Mouse (Mus musculus) CH12.LX (cell line): Measurements from ENCODE around the gene Defb22. TPM values are rescaled to one million over a fixed set of nuclear protein-coding genes. Genes with fewer than 3 reads are reported as not detected.

ENCODE experiments used
- DNase-seq: peaks from one replicate; pipeline ENCODE4 v3.0.0-alpha.2; 2013; ENCODE audit errors: extremely low read depth
- H3K27ac ChIP-seq: 2 replicates; pipeline ENCODE4 v1.5.1; 2012; ENCODE audit warnings: low read depth, mild to moderate bottlenecking, control low read depth, moderate library complexity; ENCODE audit not compliant: insufficient read depth
- H3K27me3 ChIP-seq: replicated peaks from 2 replicates; pipeline ENCODE3; 2012; ENCODE audit warnings: inconsistent platforms
- H3K36me3 ChIP-seq, 2 experiments: replicated peaks in 1 of 2; 2 replicates each; pipeline versions ENCODE3 to v1.6.1; 2012; ENCODE audit warnings: inconsistent platforms in 1 of 2, low read length in 1 of 2, mild to moderate bottlenecking in 1 of 2, mixed read lengths in 1 of 2, moderate library complexity in 1 of 2; ENCODE audit not compliant: control insufficient read depth in 1 of 2, insufficient read depth in 1 of 2
- H3K4me1 ChIP-seq, 2 experiments: 2 replicates each; pipeline ENCODE4 v1.6.1; 2012; ENCODE audit warnings: inconsistent platforms in 1 of 2, moderate library complexity in 1 of 2; ENCODE audit not compliant: insufficient read depth in 2 of 2, control insufficient read depth in 1 of 2
- H3K4me2 ChIP-seq: 2 replicates; pipeline ENCODE4 v1.6.1; 2012; ENCODE audit warnings: low read depth, mild to moderate bottlenecking, control low read depth; ENCODE audit not compliant: poor library complexity, insufficient read depth, severe bottlenecking
- H3K4me3 ChIP-seq, 3 experiments: fragments of 150-350 bp in 1 of 3; sonication (generic) in 1 of 3; replicated peaks in 1 of 3; 2 replicates each; pipeline versions ENCODE3 to v1.5.1; 2011 to 2012; ENCODE audit warnings: low read depth in 2 of 3, low read length in 2 of 3, mild to moderate bottlenecking in 2 of 3, moderate library complexity in 2 of 3, control low read depth in 1 of 3, improper control_type of control experiment in 1 of 3, inconsistent platforms in 1 of 3, mixed read lengths in 1 of 3; ENCODE audit not compliant: poor library complexity in 1 of 3
- H3K79me2 ChIP-seq: replicated peaks from 2 replicates; pipeline ENCODE4 v1.6.1; 2012; ENCODE audit warnings: mild to moderate bottlenecking, moderate library complexity; ENCODE audit not compliant: control insufficient read depth, poor library complexity, insufficient read depth, severe bottlenecking; ENCODE audit errors: extremely low read depth
- H3K9ac ChIP-seq: 2 replicates; pipeline ENCODE4 v1.6.1; 2012; ENCODE audit warnings: low read depth, mild to moderate bottlenecking, control low read depth, moderate library complexity; ENCODE audit not compliant: insufficient read depth
- H3K9me3 ChIP-seq: replicated peaks from 2 replicates; pipeline ENCODE3; 2012; ENCODE audit warnings: low read length, inconsistent platforms, mixed read lengths
- CTCF ChIP-seq, 2 experiments: IDR thresholded peaks in 1 of 2; conservative IDR thresholded peaks in 1 of 2; 2 replicates each; pipeline ENCODE4 v1.5.1; 2011 to 2012; ENCODE audit warnings: low read depth in 2 of 2, low read length in 2 of 2, improper control_type of control experiment in 1 of 2, inconsistent platforms in 1 of 2, mild to moderate bottlenecking in 1 of 2, moderate library complexity in 1 of 2
- GABPA ChIP-seq: IDR thresholded peaks from 2 replicates; pipeline ENCODE4 v1.6.1; 2012; ENCODE audit warnings: low read depth, low read length, improper control_type of control experiment, inconsistent platforms; ENCODE audit not compliant: insufficient replicate concordance
- HCFC1 ChIP-seq: IDR thresholded peaks from 2 replicates; pipeline ENCODE4 v1.6.1; 2012; ENCODE audit warnings: low read depth, mild to moderate bottlenecking, inconsistent platforms, low read length, improper control_type of control experiment
- MAX ChIP-seq: IDR thresholded peaks from 2 replicates; pipeline ENCODE4 v1.6.1; 2011; ENCODE audit warnings: low read length, improper control_type of control experiment
- NRF1 ChIP-seq: IDR thresholded peaks from 2 replicates; pipeline ENCODE4 v1.6.1; 2014; ENCODE audit warnings: low read depth, mild to moderate bottlenecking, inconsistent platforms, low read length, improper control_type of control experiment, moderate library complexity
- POLR2A ChIP-seq: IDR thresholded peaks from 2 replicates; pipeline ENCODE4 v1.6.1; 2011; ENCODE audit warnings: low read depth, mild to moderate bottlenecking, improper control_type of control experiment, low read length
- RAD21 ChIP-seq: IDR thresholded peaks from 2 replicates; pipeline ENCODE4 v1.6.1; 2011; ENCODE audit warnings: low read depth, mild to moderate bottlenecking, low read length, improper control_type of control experiment, moderate library complexity
- SMC3 ChIP-seq: IDR thresholded peaks from 2 replicates; pipeline ENCODE4 v1.6.1; 2011; ENCODE audit warnings: low read depth, low read length, improper control_type of control experiment
- USF2 ChIP-seq: conservative IDR thresholded peaks from 2 replicates; pipeline ENCODE4 v1.6.1; 2011; ENCODE audit warnings: low read depth, low read length, improper control_type of control experiment
- ZMIZ1 ChIP-seq: IDR thresholded peaks from 2 replicates; pipeline ENCODE4 v1.6.1; 2012; ENCODE audit warnings: low read depth, mild to moderate bottlenecking, inconsistent platforms, low read length, improper control_type of control experiment
- dilution Hi-C: fragments of 300-500 bp; cut with MboI; formaldehyde crosslinking; loops from 2 replicates; pipeline ENCODE4 v1.14.3; 2020; ENCODE audit warnings: low sequenced_read_pairs; ENCODE audit not compliant: extremely low pct_unique_long_range_greater_than_20kb, extremely low pct_ligation_motif_present
- in situ Hi-C: fragments of 300-500 bp; cut with MboI; formaldehyde crosslinking; loops from 3 replicates; pipeline ENCODE4 v1.14.3; 2019; ENCODE audit warnings: low sequenced_read_pairs, low pct_ligation_motif_present, low pct_unique_long_range_greater_than_20kb, mixed read lengths
- polyA plus RNA-seq: library from polyadenylated mRNA; unstranded; fragments of >175 nt; gene quantifications from 2 replicates; pipeline ENCODE4 v1.2.1, GENCODE M21; 2012; ENCODE audit warnings: low read depth; ENCODE audit not compliant: insufficient read length
- total RNA-seq, 2 experiments: library from RNA; depleted of rRNA; stranded (reverse); fragments of 300-350 nt in 1 of 2; fragments of >200 nt in 1 of 2; gene quantifications; 2 replicates each; pipeline ENCODE4 v1.2.3; 2012 to 2014

Defb22 gene
- total and polyA plus RNA-seq, 3 experiments, result not detected

DNA sequence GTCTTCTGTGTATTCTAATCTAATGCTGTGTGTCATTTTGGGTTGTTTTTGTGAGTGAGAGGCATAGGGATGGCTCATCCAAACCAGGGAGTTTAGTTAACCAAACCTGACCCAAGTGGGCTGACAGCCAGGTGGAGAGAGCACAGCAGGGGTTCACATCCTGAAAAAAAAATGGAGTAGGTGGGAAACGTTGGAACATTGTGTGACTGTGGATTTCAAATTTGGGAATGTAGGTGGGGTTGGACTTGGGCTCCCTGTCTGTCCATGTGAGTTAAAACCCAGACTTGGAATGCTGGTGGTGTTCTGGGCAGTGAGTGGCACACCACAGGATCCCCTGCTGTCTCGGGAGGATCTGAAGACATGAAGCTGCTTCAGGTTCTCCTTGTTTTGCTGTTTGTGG is 13.2 kb downstream of the Defb22 start, which contains the start of gene Defb20:
Defb20 (plus strand) TSS at position 301 of the 400 bp plus-strand sequence.
- Histone ChIP-seq H3K36me3 (no peaks in the 10 kb centered on the region), H3K4me2 (no peak within 1 kb of the TSS), H3K27me3 (peaks cover 5% of the 10 kb centered on the region), H3K4me1 (peaks cover 0 to 6% of the 10 kb centered on the region in 2 experiments; a peak in 2 of 4 replicates), H3K9me3 (no peaks in the 10 kb centered on the region), H3K27ac (no peak within 1 kb of the TSS), H3K4me3 (no peak within 1 kb of the TSS), H3K9ac (no peak within 1 kb of the TSS), H3K79me2 (no peaks in the 10 kb centered on the region)
- TF ChIP-seq NRF1 (no peak), ZMIZ1 (no peak), MAX (no peak)
- dilution Hi-C loops (no loop called here), in situ Hi-C loops (no loop called here)
- no peak for DNase-seq

DNA sequence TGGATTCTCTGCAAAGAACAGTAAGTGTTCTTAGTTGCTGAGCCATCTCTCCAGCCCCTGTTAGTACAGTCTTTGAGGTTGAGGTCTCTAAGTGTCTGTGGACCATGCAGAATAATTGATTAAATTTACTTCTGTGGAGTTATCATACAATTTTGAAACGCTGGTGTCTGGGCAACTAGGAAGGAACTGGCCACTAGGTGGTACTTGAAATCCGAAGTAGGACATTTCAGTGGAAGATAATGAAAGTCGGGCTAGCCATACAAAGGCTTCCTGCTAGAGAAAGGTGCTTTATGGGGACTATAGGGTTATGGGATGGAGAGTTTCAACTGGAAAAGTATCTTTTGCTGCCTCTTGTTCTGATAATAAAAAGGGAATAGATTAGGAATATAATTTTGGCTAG is 17.5 kb downstream of the Defb22 start:
- no peaks in the 10 kb centered on the region for H3K36me3 ChIP-seq
- in situ Hi-C loops, result loop anchor here (25.0 kb wide), 1 partner anchor 115 kb away; the partner anchor contains the start of genes Defb19 and Defb45
- H3K4me1 ChIP-seq, result peaks cover 6 to 7% of the 10 kb centered on the region in 2 experiments
- H3K4me3 ChIP-seq, result no peak overlapping the region
- H3K9ac ChIP-seq, result no peak overlapping the region
- no peaks in the 10 kb centered on the region for H3K9me3 ChIP-seq
- H3K79me2 ChIP-seq, result no peaks in the 10 kb centered on the region
- H3K4me2 ChIP-seq, result no peak overlapping the region
- H3K27ac ChIP-seq, result no peak overlapping the region
- no peak for DNase-seq
- dilution Hi-C loops, result no loop called here
- TF ChIP-seq CTCF (conservative IDR thresholded peaks at IDR 0.05 in 1 of 2, IDR thresholded peaks at IDR 0.05 in 1 of 2; ENCODE audit: low read depth in 2 of 2, low read length in 2 of 2) (peak in 1 of 2 experiments; percentile 61; a peak in 2 of 4 replicates), SMC3 (peak; percentile 21; the same call in 1 of the 2 replicates), RAD21 (peak; percentile 29), USF2 (no peak), HCFC1 (no peak)
- H3K27me3 ChIP-seq, result peaks cover 5% of the 10 kb centered on the region

DNA sequence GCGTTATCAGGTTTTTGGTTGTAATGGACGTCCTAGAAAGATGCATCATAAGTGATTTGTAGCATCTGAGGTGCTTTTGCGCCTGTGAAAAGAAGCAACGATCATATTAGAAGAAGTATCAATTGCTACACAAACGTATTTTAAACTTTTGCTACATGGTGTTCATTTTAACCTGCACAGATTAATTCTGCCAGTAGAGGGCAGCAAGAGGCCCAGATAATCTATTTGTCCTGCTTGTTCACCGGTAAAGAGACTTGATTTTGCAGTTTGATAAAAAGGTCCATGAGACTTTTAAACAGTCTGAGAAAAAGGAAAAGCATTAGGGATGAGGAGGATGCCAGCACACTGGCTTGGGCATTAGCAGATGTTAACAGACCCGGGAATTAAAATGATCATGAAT is 19.0 kb downstream of the Defb22 start:
- peak; percentile 73 for DNase-seq
- Histone ChIP-seq H3K4me3 (peak overlapping the region in 2 of 3 experiments; percentile 26 to 29), H3K36me3 (no peaks in the 10 kb centered on the region), H3K9me3 (no peaks in the 10 kb centered on the region), H3K27me3 (peaks cover 9% of the 10 kb centered on the region), H3K4me2 (peak overlapping the region; percentile 94; the same call in 1 of the 2 replicates), H3K27ac (no peak overlapping the region), H3K9ac (peak overlapping the region; percentile 48; the same call in 1 of the 2 replicates), H3K79me2 (no peaks in the 10 kb centered on the region), H3K4me1 (peaks cover 6 to 7% of the 10 kb centered on the region in 2 experiments)
- dilution Hi-C loops (no loop called here), in situ Hi-C loops (loop anchor here (25.0 kb wide), 1 partner anchor 116 kb away; the partner anchor contains the start of genes Defb19 and Defb45)
- TF ChIP-seq RAD21 (peak; percentile 70), GABPA (no peak), CTCF (conservative IDR thresholded peaks at IDR 0.05 in 1 of 2, IDR thresholded peaks at IDR 0.05 in 1 of 2; ENCODE audit: low read depth in 2 of 2, low read length in 2 of 2) (peak; percentile 67 to 87), SMC3 (peak; percentile 56), POLR2A (no peak)
- TF ChIP-seq, all 38 proteins: peak for 3
